Comparison of ENCODE assay signal across 8 mouse cellular contexts in the genomic region with DNA sequence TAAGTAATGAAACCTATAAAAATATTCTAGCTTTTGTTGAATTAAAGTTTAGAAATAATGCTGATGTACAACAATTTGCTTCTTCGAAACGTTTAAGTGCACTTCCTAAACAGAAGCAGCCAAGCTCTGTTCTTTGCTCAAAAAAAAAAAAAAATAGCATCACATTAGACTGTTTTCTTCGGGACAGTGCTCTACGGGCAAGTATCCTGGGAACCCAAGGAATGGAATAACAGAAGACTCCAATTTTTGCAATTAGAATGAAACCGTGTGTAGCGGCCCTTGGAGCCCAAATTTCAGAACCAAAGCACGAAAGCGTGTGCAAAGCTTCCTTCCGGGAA. TPM values are rescaled to one million over a fixed set of nuclear protein-coding genes. Genes with fewer than 3 reads are reported as not detected.
DNase-seq lines count a peak whose midpoint lies in the region; ATAC-seq and TF ChIP-seq lines count a peak whose summit lies in the region.

No protein-coding gene starts in this region.

- peak overlapping the region; percentile 96 for H3K4me2 ChIP-seq in lung, embryonic 14.5 days
- H3K4me2 ChIP-seq in embryonic facial prominence, embryonic 15.5 days (replicated peaks) = peak overlapping the region; percentile 91
- peak overlapping the region; percentile 85 for H3K4me2 ChIP-seq in neural tube, embryonic 15.5 days

- H3K4me1 ChIP-seq in lung, embryonic 14.5 days (ENCODE audit: insufficient read depth) = no peaks in the 10 kb centered on the region
- H3K4me1 ChIP-seq in embryonic facial prominence, embryonic 15.5 days = peaks cover 8% of the 10 kb centered on the region; the same call in 1 of the 2 replicates
- H3K4me1 ChIP-seq in limb, embryonic 10.5 days = peaks cover 8% of the 10 kb centered on the region
- H3K4me1 ChIP-seq in neural tube, embryonic 15.5 days = peaks cover 18% of the 10 kb centered on the region

- DNase-seq in lung, embryonic 14.5 days = no peak
- no peak for DNase-seq in lung, postnatal 14 days
- no peak for DNase-seq in limb, embryonic 10.5 days (ENCODE audit: low spot score)
- no peak for DNase-seq in thymus, postnatal 14 days
- no peak for DNase-seq in layer of hippocampus, adult 11-12 months (ENCODE audit: low spot score)
- no peak for DNase-seq in gastrocnemius, postnatal 10 days

- H3K9me3 ChIP-seq in lung, embryonic 14.5 days (ENCODE audit: low read depth, low read length) = no peaks in the 10 kb centered on the region
- H3K9me3 ChIP-seq in embryonic facial prominence, embryonic 15.5 days (replicated peaks) = no peaks in the 10 kb centered on the region
- H3K9me3 ChIP-seq in limb, embryonic 10.5 days (replicated peaks) = no peaks in the 10 kb centered on the region
- H3K9me3 ChIP-seq in neural tube, embryonic 15.5 days (replicated peaks) = no peaks in the 10 kb centered on the region

- H3K27me3 ChIP-seq in lung, embryonic 14.5 days (ENCODE audit: insufficient read depth, low read length) = no peaks in the 10 kb centered on the region
- H3K27me3 ChIP-seq in embryonic facial prominence, embryonic 15.5 days = no peaks in the 10 kb centered on the region
- H3K27me3 ChIP-seq in limb, embryonic 10.5 days (ENCODE audit: low read depth, poor library complexity, severe bottlenecking) = no peaks in the 10 kb centered on the region
- no peaks in the 10 kb centered on the region for H3K27me3 ChIP-seq in neural tube, embryonic 15.5 days (replicated peaks)

- 4% methylated on average over 9 of the region's 9 CpGs for WGBS in lung, embryonic 14.5 days
- 3% methylated on average over 9 of the region's 9 CpGs for WGBS in embryonic facial prominence, embryonic 15.5 days
- 6% methylated on average over 9 of the region's 9 CpGs for WGBS in limb, embryonic 10.5 days
- WGBS in neural tube, embryonic 15.5 days = 5% methylated on average over 9 of the region's 9 CpGs

- H3K36me3 ChIP-seq in lung, embryonic 14.5 days (ENCODE audit: insufficient read depth) = no peaks in the 10 kb centered on the region
- no peaks in the 10 kb centered on the region for H3K36me3 ChIP-seq in embryonic facial prominence, embryonic 15.5 days
- no peaks in the 10 kb centered on the region for H3K36me3 ChIP-seq in limb, embryonic 10.5 days
- no peaks in the 10 kb centered on the region for H3K36me3 ChIP-seq in neural tube, embryonic 15.5 days

- ATAC-seq in lung, embryonic 14.5 days (ENCODE audit: insufficient read depth) = no peak
- ATAC-seq in embryonic facial prominence, embryonic 15.5 days (ENCODE audit: insufficient number of reproducible peaks, low FRiP score, low TSS enrichment, low read depth) = no peak
- no peak for ATAC-seq in neural tube, embryonic 15.5 days (ENCODE audit: low FRiP score)

- H3K4me3 ChIP-seq in lung, embryonic 14.5 days (ENCODE audit: low read depth, low read length) = peak overlapping the region; percentile 91
- H3K4me3 ChIP-seq in embryonic facial prominence, embryonic 15.5 days (replicated peaks) = peak overlapping the region; percentile 97
- H3K4me3 ChIP-seq in limb, embryonic 10.5 days = peak overlapping the region; percentile 72
- H3K4me3 ChIP-seq in neural tube, embryonic 15.5 days (replicated peaks) = peak overlapping the region; percentile 98

- no peak for TF ChIP-seq CTCF in lung, embryonic 14.5 days (IDR thresholded peaks at IDR 0.05; ENCODE audit: low read depth)

- peak overlapping the region; percentile 85 for H3K9ac ChIP-seq in lung, embryonic 14.5 days
- H3K9ac ChIP-seq in embryonic facial prominence, embryonic 15.5 days = peak overlapping the region; percentile 83; the same call in 1 of the 2 replicates
- H3K9ac ChIP-seq in neural tube, embryonic 15.5 days (replicated peaks) = peak overlapping the region; percentile 91

- no peak overlapping the region for H3K27ac ChIP-seq in lung, embryonic 14.5 days (ENCODE audit: low read depth)
- no peak overlapping the region for H3K27ac ChIP-seq in embryonic facial prominence, embryonic 15.5 days (replicated peaks)
- peak overlapping the region; percentile 88 for H3K27ac ChIP-seq in limb, embryonic 10.5 days
- peak overlapping the region; percentile 93; the same call in 1 of the 2 replicates for H3K27ac ChIP-seq in neural tube, embryonic 15.5 days (replicated peaks)

RNA-seq across cellular contexts. Expression of a gene that starts 1.2 kb away (rescaled TPM):
- 63.9 and 66.6 TPM in 2 replicates for polyA plus RNA-seq in lung, embryonic 14.5 days (2014; fragmentation: Nextera tagmentation; extraction: Ambion mirVana)
- 70.5 and 75.1 TPM in 2 replicates for polyA plus RNA-seq in embryonic facial prominence, embryonic 15.5 days (2015; fragmentation: Nextera tagmentation; extraction: Ambion mirVana)
- polyA plus RNA-seq in limb, embryonic 10.5 days (2016; fragmentation: Nextera tagmentation; extraction: Ambion mirVana) = 54.3 and 63.2 TPM in 2 replicates
- polyA plus RNA-seq in neural tube, embryonic 15.5 days (2015; fragmentation: Nextera tagmentation; extraction: Ambion mirVana) = 56.5 and 63.7 TPM in 2 replicates
- 10 to 100 TPM; 52.6 to 53.2 TPM for total RNA-seq in gastrocnemius, postnatal 10 days (2021)

RNA-seq across cellular contexts. Expression of a gene that starts 57.6 kb away (rescaled TPM):
- polyA plus RNA-seq in lung, embryonic 14.5 days (2014; fragmentation: Nextera tagmentation; extraction: Ambion mirVana) = not detected in 2 replicates
- 0.18 and 0.36 TPM in 2 replicates for polyA plus RNA-seq in embryonic facial prominence, embryonic 15.5 days (2015; fragmentation: Nextera tagmentation; extraction: Ambion mirVana)
- polyA plus RNA-seq in limb, embryonic 10.5 days (2016; fragmentation: Nextera tagmentation; extraction: Ambion mirVana) = 0.11 and 0.50 TPM in 2 replicates
- 0.23 and 0.82 TPM in 2 replicates for polyA plus RNA-seq in neural tube, embryonic 15.5 days (2015; fragmentation: Nextera tagmentation; extraction: Ambion mirVana)
- under 1 TPM; 0.19 to 0.29 TPM for total RNA-seq in gastrocnemius, postnatal 10 days (2021)

Comparison
In these comparisons a context has a peak if more than half of its experiments do, and no peak if none do; other contexts are left out.
1. H3K27ac ChIP-seq: peak in limb, embryonic 10.5 days (single experiment) and neural tube, embryonic 15.5 days (single experiment); none in lung, embryonic 14.5 days (single experiment) and embryonic facial prominence, embryonic 15.5 days (single experiment).
2. Peak in every context shown above with its lines, with median percentiles within 50 percentile points of each other: H3K4me2 ChIP-seq, H3K4me3 ChIP-seq and H3K9ac ChIP-seq.